Mouse (Mus musculus): Measurements from ENCODE around the gene Spaca4.

Spaca4 gene

GRCm38 (mm10) chr7:45683396-45684050 lies 42.1 kb downstream of the Spaca4 start, which contains the start of gene Ntn5:
Gene Ntn5, plus strand, starts transcription at chr7:45684022.
- in situ Hi-C loops (cut with MboI; ENCODE audit: low pct_unique_long_range_greater_than_20kb in 1 of 2, low sequenced_read_pairs in 2 of 2, unreplicated experiment in 1 of 2) = no loop called here

GRCm38 (mm10) chr7:45682144-45683126 lies 43.2 kb downstream of the Spaca4 start:
- in situ Hi-C loops (cut with MboI; ENCODE audit: low pct_unique_long_range_greater_than_20kb in 1 of 2, low sequenced_read_pairs in 2 of 2, unreplicated experiment in 1 of 2) = no loop called here

- in situ Hi-C loops (cut with MboI; ENCODE audit: low pct_unique_long_range_greater_than_20kb in 1 of 2, low sequenced_read_pairs in 2 of 2, unreplicated experiment in 1 of 2) = no loop called here
These were observed 44.4 kb downstream of the Spaca4 start for GRCm38 (mm10) chr7:45681046-45681736.

GRCm38 (mm10) chr7:45679966-45680621 lies 45.5 kb downstream of the Spaca4 start:
- in situ Hi-C loops (cut with MboI; ENCODE audit: low pct_unique_long_range_greater_than_20kb in 1 of 2, low sequenced_read_pairs in 2 of 2, unreplicated experiment in 1 of 2) = no loop called here

- in situ Hi-C loops (cut with MboI; ENCODE audit: low pct_unique_long_range_greater_than_20kb in 1 of 2, low sequenced_read_pairs in 2 of 2, unreplicated experiment in 1 of 2) = no loop called here
These were observed 47.1 kb downstream of the Spaca4 start for GRCm38 (mm10) chr7:45678513-45678912.

- in situ Hi-C loops (cut with MboI; ENCODE audit: low pct_unique_long_range_greater_than_20kb in 1 of 2, low sequenced_read_pairs in 2 of 2, unreplicated experiment in 1 of 2) = no loop called here
These were observed 47.9 kb downstream of the Spaca4 start for GRCm38 (mm10) chr7:45677627-45678295.

All from mouse embryonic stem cell (cell line).